Mouse (Mus musculus) embryonic facial prominence, embryonic 13.5 days (tissue): ENCODE results near the gene Cngb1. TPM values are rescaled to one million over a fixed set of nuclear protein-coding genes. Genes with fewer than 3 reads are reported as not detected.

ENCODE experiments used
- ATAC-seq: fragments of 200-750 bp; cut with Nextera tagmentation; 2 replicates; pipeline ENCODE4 v1.8.0; 2017; ENCODE audit warnings: low read depth; ENCODE audit not compliant: insufficient number of reproducible peaks, insufficient read depth, low FRiP score, low TSS enrichment
- H3K27ac ChIP-seq: fragments of 300-500 bp; sonication (generic); 2 replicates; pipeline ENCODE4 v1.5.1; 2015; ENCODE audit warnings: moderate library complexity, mild to moderate bottlenecking, inconsistent platforms
- H3K27me3 ChIP-seq: fragments of 300-500 bp; sonication (generic); 2 replicates; pipeline ENCODE4 v1.6.1; 2015; ENCODE audit warnings: mild to moderate bottlenecking, inconsistent platforms
- H3K36me3 ChIP-seq: fragments of 300-500 bp; sonication (generic); 2 replicates; pipeline ENCODE4 v1.6.1; 2015; ENCODE audit warnings: mild to moderate bottlenecking, inconsistent platforms
- H3K4me1 ChIP-seq: fragments of 300-500 bp; sonication (generic); 2 replicates; pipeline ENCODE4 v1.6.1; 2015; ENCODE audit warnings: inconsistent platforms
- H3K4me2 ChIP-seq: fragments of 300-500 bp; sonication (generic); 2 replicates; pipeline ENCODE4 v1.6.1; 2015; ENCODE audit warnings: moderate library complexity, mild to moderate bottlenecking, inconsistent platforms
- H3K4me3 ChIP-seq: fragments of 300-500 bp; sonication (generic); 2 replicates; pipeline ENCODE4 v1.5.1; 2015; ENCODE audit warnings: mild to moderate bottlenecking, inconsistent platforms
- H3K9ac ChIP-seq: fragments of 300-500 bp; sonication (generic); 2 replicates; pipeline ENCODE4 v1.6.1; 2015; ENCODE audit warnings: mild to moderate bottlenecking, inconsistent platforms
- H3K9me3 ChIP-seq: fragments of 300-500 bp; sonication (generic); 2 replicates; pipeline ENCODE4 v1.6.1; 2016; ENCODE audit warnings: inconsistent platforms
- WGBS: fragments of 180-500 bp; shearing (Covaris S2); methylation state at CpG from one replicate; pipeline ENCODE4 v1.1.7; 2015; ENCODE audit warnings: mixed read lengths; 5-methylcytosine and 5-hydroxymethylcytosine counted together
- polyA plus RNA-seq: library from polyadenylated mRNA; unstranded; fragments of >200 nt; fragmentation: Nextera tagmentation; extraction: Ambion mirVana; gene quantifications from 2 replicates; pipeline ENCODE4 v1.2.1, GENCODE M21; 2015

Cngb1 gene
- polyA plus RNA-seq, 1 experiment from 2014 or later: 0.14 TPM

GRCm38 (mm10) chr8:95320224-95321139 lies 14.1 kb upstream of the Cngb1 start:
- H3K9me3 ChIP-seq: no peaks in the 10 kb centered on the region
- H3K27me3 ChIP-seq: peaks cover 3% of the 10 kb centered on the region; the same call in 1 of the 2 replicates
- H3K36me3 ChIP-seq: peaks cover 21% of the 10 kb centered on the region
- H3K4me1 ChIP-seq: peaks cover 11% of the 10 kb centered on the region
- H3K4me3 ChIP-seq: peak overlapping the region; percentile 49
- ATAC-seq: peak; percentile 78
- H3K27ac ChIP-seq: no peak overlapping the region
- H3K9ac ChIP-seq: peak overlapping the region; percentile 71
- 1% methylated on average over 41 of the region's 41 CpGs for WGBS
- peak overlapping the region; percentile 94 for H3K4me2 ChIP-seq

- peaks cover 6% of the 10 kb centered on the region; the same call in 1 of the 2 replicates for H3K4me1 ChIP-seq
- no peaks in the 10 kb centered on the region for H3K9me3 ChIP-seq
- peaks cover 3% of the 10 kb centered on the region; the same call in 1 of the 2 replicates for H3K27me3 ChIP-seq
- no peak overlapping the region for H3K27ac ChIP-seq
- H3K4me3 ChIP-seq: no peak overlapping the region
- no peak overlapping the region for H3K4me2 ChIP-seq
- no peaks in the 10 kb centered on the region for H3K36me3 ChIP-seq
- ATAC-seq: no peak
- no peak overlapping the region for H3K9ac ChIP-seq
- WGBS: 94% methylated on average over 1 of the region's 1 CpGs
Observed at GRCm38 (mm10) chr8:95315350-95315749, 9.0 kb upstream of the Cngb1 start.

- Histone ChIP-seq H3K4me2 (no peak overlapping the region), H3K27ac (no peak overlapping the region), H3K4me3 (no peak overlapping the region), H3K4me1 (no peaks in the 10 kb centered on the region), H3K36me3 (no peaks in the 10 kb centered on the region), H3K9ac (no peak overlapping the region), H3K27me3 (peaks cover under 1% of the 10 kb centered on the region; the same call in 1 of the 2 replicates), H3K9me3 (no peaks in the 10 kb centered on the region)
- ATAC-seq: no peak
- WGBS: 85% methylated on average over 2 of the region's 2 CpGs
Observed at GRCm38 (mm10) chr8:95314707-95315106, 8.3 kb upstream of the Cngb1 start.

GRCm38 (mm10) chr8:95313857-95314256 lies 7.5 kb upstream of the Cngb1 start:
- no peak overlapping the region for H3K9ac ChIP-seq
- no peaks in the 10 kb centered on the region for H3K36me3 ChIP-seq
- H3K9me3 ChIP-seq: no peaks in the 10 kb centered on the region
- no peaks in the 10 kb centered on the region for H3K27me3 ChIP-seq
- H3K4me1 ChIP-seq: no peaks in the 10 kb centered on the region
- no peak for ATAC-seq
- WGBS: 86% methylated on average over 6 of the region's 6 CpGs
- no peak overlapping the region for H3K4me3 ChIP-seq
- H3K4me2 ChIP-seq: no peak overlapping the region
- H3K27ac ChIP-seq: no peak overlapping the region

- Histone ChIP-seq H3K4me1 (no peaks in the 10 kb centered on the region), H3K36me3 (no peaks in the 10 kb centered on the region), H3K9me3 (no peaks in the 10 kb centered on the region), H3K9ac (no peak overlapping the region), H3K27ac (no peak overlapping the region), H3K27me3 (no peaks in the 10 kb centered on the region), H3K4me2 (no peak overlapping the region), H3K4me3 (no peak overlapping the region)
- WGBS: 69% methylated on average over 18 of the region's 18 CpGs
- no peak for ATAC-seq
Observed at GRCm38 (mm10) chr8:95312836-95313235, 6.5 kb upstream of the Cngb1 start.

- WGBS: 26% methylated on average over 6 of the region's 6 CpGs
- no peak within 1 kb of the TSS for H3K4me3 ChIP-seq
- ATAC-seq: no peak
- H3K4me1 ChIP-seq: no peaks in the 10 kb centered on the region
- H3K9ac ChIP-seq: no peak within 1 kb of the TSS
- H3K9me3 ChIP-seq: no peaks in the 10 kb centered on the region
- H3K36me3 ChIP-seq: no peaks in the 10 kb centered on the region
- H3K4me2 ChIP-seq: no peak within 1 kb of the TSS
- no peaks in the 10 kb centered on the region for H3K27me3 ChIP-seq
- H3K27ac ChIP-seq: no peak within 1 kb of the TSS
Observed at GRCm38 (mm10) chr8:95310342-95310970, 4.1 kb upstream of the Cngb1 start, which contains the start of gene Tepp. Gene Tepp (plus strand): TSS chr8:95310566.

- no peak overlapping the region for H3K4me2 ChIP-seq
- H3K4me1 ChIP-seq: no peaks in the 10 kb centered on the region
- no peaks in the 10 kb centered on the region for H3K27me3 ChIP-seq
- no peak for ATAC-seq
- WGBS: 66% methylated on average over 4 of the region's 4 CpGs
- no peak overlapping the region for H3K4me3 ChIP-seq
- H3K9ac ChIP-seq: no peak overlapping the region
- H3K36me3 ChIP-seq: no peaks in the 10 kb centered on the region
- no peaks in the 10 kb centered on the region for H3K9me3 ChIP-seq
- no peak overlapping the region for H3K27ac ChIP-seq
Observed at GRCm38 (mm10) chr8:95305526-95305925, 859 bp downstream of the Cngb1 start.

- Histone ChIP-seq H3K27ac (no peak overlapping the region), H3K4me1 (no peaks in the 10 kb centered on the region), H3K4me3 (no peak overlapping the region), H3K27me3 (no peaks in the 10 kb centered on the region), H3K36me3 (no peaks in the 10 kb centered on the region), H3K4me2 (no peak overlapping the region), H3K9ac (no peak overlapping the region), H3K9me3 (no peaks in the 10 kb centered on the region)
- ATAC-seq: no peak
- 21% methylated on average over 5 of the region's 5 CpGs for WGBS
Observed at GRCm38 (mm10) chr8:95302410-95302809, 4.0 kb downstream of the Cngb1 start.

GRCm38 (mm10) chr8:95293891-95294290 lies 12.5 kb downstream of the Cngb1 start:
- WGBS: 67% methylated on average over 7 of the region's 7 CpGs
- H3K9me3 ChIP-seq: no peaks in the 10 kb centered on the region
- H3K4me3 ChIP-seq: no peak overlapping the region
- H3K27me3 ChIP-seq: no peaks in the 10 kb centered on the region
- peak overlapping the region; percentile 44; the same call in 1 of the 2 replicates for H3K9ac ChIP-seq
- 0 out of 2 replicates have a peak overlapping the region, but pooled peaks have one; percentile 33 for H3K27ac ChIP-seq
- H3K36me3 ChIP-seq: no peaks in the 10 kb centered on the region
- H3K4me2 ChIP-seq: 0 out of 2 replicates have a peak overlapping the region, but pooled peaks have one; percentile 1
- peaks cover 11% of the 10 kb centered on the region; the same call in 1 of the 2 replicates for H3K4me1 ChIP-seq
- ATAC-seq: no peak

- peak overlapping the region; percentile 14; the same call in 1 of the 2 replicates for H3K4me2 ChIP-seq
- no peaks in the 10 kb centered on the region for H3K36me3 ChIP-seq
- WGBS: 66% methylated on average over 11 of the region's 11 CpGs
- peaks cover 11% of the 10 kb centered on the region; the same call in 1 of the 2 replicates for H3K4me1 ChIP-seq
- H3K27me3 ChIP-seq: no peaks in the 10 kb centered on the region
- no peaks in the 10 kb centered on the region for H3K9me3 ChIP-seq
- H3K27ac ChIP-seq: no peak overlapping the region
- H3K9ac ChIP-seq: no peak overlapping the region
- H3K4me3 ChIP-seq: no peak overlapping the region
- ATAC-seq: no peak
Observed at GRCm38 (mm10) chr8:95293172-95293571, 13.2 kb downstream of the Cngb1 start.

GRCm38 (mm10) chr8:95289066-95289650 lies 17.2 kb downstream of the Cngb1 start:
- Histone ChIP-seq H3K27ac (no peak overlapping the region), H3K9ac (no peak overlapping the region), H3K27me3 (no peaks in the 10 kb centered on the region), H3K4me3 (no peak overlapping the region), H3K4me2 (no peak overlapping the region), H3K9me3 (no peaks in the 10 kb centered on the region), H3K4me1 (peaks cover 11% of the 10 kb centered on the region; the same call in 1 of the 2 replicates), H3K36me3 (no peaks in the 10 kb centered on the region)
- ATAC-seq: no peak
- 60% methylated on average over 6 of the region's 6 CpGs for WGBS
